8 mouse cellular contexts compared by ENCODE assay signal in the genomic region with DNA sequence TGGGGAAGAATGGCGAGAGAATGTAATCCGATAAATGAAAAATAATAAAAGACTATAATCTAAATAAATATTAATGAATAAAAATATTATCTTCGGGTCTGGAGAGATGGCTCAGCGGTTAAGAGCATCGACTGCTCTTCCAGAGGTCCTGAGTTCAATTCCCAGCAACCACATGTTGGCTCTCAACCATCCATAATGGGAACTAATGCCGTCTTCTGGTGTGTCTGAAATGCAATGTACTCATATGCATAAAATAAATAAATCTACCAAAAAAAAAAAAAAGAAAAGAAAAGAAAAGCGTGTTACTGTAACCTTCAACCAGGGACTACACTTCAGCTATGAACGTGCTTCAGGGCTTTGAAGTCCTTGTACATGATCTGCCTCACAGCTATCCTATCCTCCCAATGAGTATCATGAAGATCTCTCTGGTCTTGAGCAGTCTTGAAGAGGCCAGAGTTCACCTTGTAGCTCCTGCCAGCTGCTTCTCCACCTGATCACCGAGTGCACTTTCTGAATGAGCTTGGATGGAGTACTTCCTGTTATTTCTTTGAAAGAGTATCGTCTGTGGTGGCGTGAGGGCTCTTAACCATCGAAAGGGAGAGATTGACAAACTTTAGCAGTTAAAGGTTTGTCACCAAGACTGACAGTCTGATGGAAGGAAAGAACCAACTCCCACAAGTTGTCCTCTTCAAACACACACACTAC. TPM values are rescaled to one million over a fixed set of nuclear protein-coding genes. Genes with fewer than 3 reads are reported as not detected.
A peak's percentile ranks its signal among the peaks of the same experiment; 100 is the strongest.
DNase-seq lines count a peak whose midpoint lies in the region; ATAC-seq lines count a peak whose summit lies in the region.

A gene (minus strand): TSS at position 118 of the 705 bp plus-strand sequence.

- peaks cover 2% of the 10 kb centered on the region; the same call in 1 of the 2 replicates for H3K36me3 ChIP-seq in intestine, embryonic 16.5 days (ENCODE audit: control insufficient read depth, insufficient read depth, low read length)
- H3K36me3 ChIP-seq in stomach, embryonic 16.5 days (ENCODE audit: control insufficient read depth, insufficient read depth, low read length): 0 out of 2 replicates have a peak, but pooled peaks cover 3% of the 10 kb centered on the region

- ATAC-seq in intestine, embryonic 16.5 days: peak; percentile 29
- ATAC-seq in stomach, embryonic 16.5 days (ENCODE audit: insufficient read depth, low FRiP score): no peak

- H3K9ac ChIP-seq in intestine, embryonic 16.5 days (ENCODE audit: low read depth, low read length): peak within 1 kb of the TSS; percentile 85
- peak within 1 kb of the TSS; percentile 95 for H3K9ac ChIP-seq in stomach, embryonic 16.5 days (ENCODE audit: low read length)

- peak within 1 kb of the TSS; percentile 95 for H3K27ac ChIP-seq in intestine, embryonic 16.5 days (ENCODE audit: low read length)
- H3K27ac ChIP-seq in stomach, embryonic 16.5 days (ENCODE audit: low read length): peak within 1 kb of the TSS; percentile 96

- peak within 1 kb of the TSS; percentile 79 for H3K4me3 ChIP-seq in intestine, embryonic 16.5 days (ENCODE audit: low read length)
- H3K4me3 ChIP-seq in stomach, embryonic 16.5 days (replicated peaks; ENCODE audit: low read length): peak within 1 kb of the TSS; percentile 98

- H3K4me1 ChIP-seq in intestine, embryonic 16.5 days (ENCODE audit: control insufficient read depth, insufficient read depth, low read length): peaks cover 7% of the 10 kb centered on the region
- peaks cover 5% of the 10 kb centered on the region for H3K4me1 ChIP-seq in stomach, embryonic 16.5 days (ENCODE audit: control insufficient read depth, insufficient read depth, low read length)

- 48% methylated on average over 12 of the region's 12 CpGs for WGBS in intestine, embryonic 16.5 days
- WGBS in stomach, embryonic 16.5 days: 47% methylated on average over 12 of the region's 12 CpGs

- H3K9me3 ChIP-seq in intestine, embryonic 16.5 days (ENCODE audit: control insufficient read depth, low read length): no peaks in the 10 kb centered on the region
- H3K9me3 ChIP-seq in stomach, embryonic 16.5 days (replicated peaks; ENCODE audit: control insufficient read depth, low read length): no peaks in the 10 kb centered on the region

- peak within 1 kb of the TSS; percentile 58 for H3K4me2 ChIP-seq in intestine, embryonic 16.5 days (ENCODE audit: low read depth, low read length)
- H3K4me2 ChIP-seq in stomach, embryonic 16.5 days (ENCODE audit: low read depth, low read length): peak within 1 kb of the TSS; percentile 84

- no peak for DNase-seq in layer of hippocampus, adult 18-20 months (ENCODE audit: low spot score in 2 of 2)
- no peak for DNase-seq in layer of hippocampus, adult 9-11 months
- no peak for DNase-seq in adrenal gland, postnatal 36 days
- DNase-seq in gastrocnemius, postnatal 25 days: no peak
- DNase-seq in lung, postnatal 14 days: peak; percentile 10
- DNase-seq in kidney, postnatal 10 days: no peak

- H3K27me3 ChIP-seq in intestine, embryonic 16.5 days (replicated peaks; ENCODE audit: control insufficient read depth, insufficient read depth, low read length): no peaks in the 10 kb centered on the region
- no peaks in the 10 kb centered on the region for H3K27me3 ChIP-seq in stomach, embryonic 16.5 days (ENCODE audit: control insufficient read depth, insufficient read depth, low read length)

RNA-seq across cellular contexts. Expression of the gene that starts here (rescaled TPM):
- 100 to 1,000 TPM; 109 to 110 TPM for total RNA-seq in layer of hippocampus, adult 18-20 months (2021)
- 100 to 1,000 TPM; 120 to 149 TPM for total RNA-seq in adrenal gland, postnatal 36 days (2021)
- total RNA-seq in gastrocnemius, postnatal 25 days (2021): 10 to 100 TPM; 44.6 to 48.0 TPM
- polyA plus RNA-seq in intestine, embryonic 16.5 days (2015; fragmentation: Nextera tagmentation; extraction: Ambion mirVana): 215 and 239 TPM in 2 replicates
- polyA plus RNA-seq in stomach, embryonic 16.5 days (2015; fragmentation: Nextera tagmentation; extraction: Ambion mirVana): 225 and 232 TPM in 2 replicates
